Mouse (Mus musculus) cerebellum, postnatal 10 days (tissue): ENCODE results near the gene Ndufs8.
"Not testable (repeated sequence)": the region's sequence is repeated elsewhere in the genome, so short reads cannot be mapped to it uniquely, and the experiment has no call there.

Experiments used
- DNase-seq, 2 experiments: peaks; one replicate each; pipeline ENCODE4 v3.0.0; 2021; ENCODE audit warnings: mixed read lengths in 2 of 2

Ndufs8 gene

DNA sequence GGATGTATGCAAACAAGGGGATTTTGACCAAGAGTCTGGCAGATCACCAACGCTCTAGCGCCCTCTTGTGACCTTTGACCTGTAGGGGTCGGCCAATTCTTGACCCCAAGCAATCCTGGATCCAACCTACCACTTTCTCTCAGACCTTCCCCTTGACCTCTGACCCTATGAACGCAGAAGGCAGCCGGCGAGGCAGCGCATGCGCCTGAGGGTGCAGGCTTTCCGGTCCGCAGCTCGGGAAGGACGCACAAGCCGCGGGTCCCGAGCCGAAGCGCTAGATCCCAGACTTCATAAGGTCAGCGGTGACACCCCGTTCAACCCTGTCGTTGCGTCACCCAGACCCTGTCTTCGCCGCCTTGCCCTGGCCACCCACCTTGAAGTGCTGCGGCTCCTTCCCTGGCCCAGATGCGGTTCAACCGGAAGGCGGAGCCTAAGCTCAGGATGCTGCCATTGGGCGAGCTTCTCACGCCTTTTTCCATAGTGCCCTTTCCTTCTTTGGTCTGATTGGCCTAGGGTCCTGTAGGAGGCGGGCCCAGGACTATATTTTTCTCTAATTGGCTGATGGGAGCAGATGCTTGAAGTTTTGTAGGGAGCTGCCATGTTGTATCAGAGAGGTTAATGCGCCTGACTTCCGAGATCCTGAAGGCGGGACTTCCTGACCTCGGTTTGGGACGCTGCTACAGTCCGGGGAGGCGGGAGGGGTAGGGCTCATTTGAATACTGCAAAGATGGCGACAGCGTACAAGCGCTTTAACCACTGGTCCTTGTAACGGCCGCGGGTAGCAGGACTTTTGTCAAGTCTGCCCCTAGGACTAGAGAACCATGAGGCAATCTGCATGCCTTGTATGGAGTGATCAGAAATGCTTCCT lies at the start of gene Ndufs8:
TSS of gene Ndufs8 (minus strand) at position 438 of the 868 bp plus-strand sequence.
- peak; percentile 89 to 93 for DNase-seq

DNA sequence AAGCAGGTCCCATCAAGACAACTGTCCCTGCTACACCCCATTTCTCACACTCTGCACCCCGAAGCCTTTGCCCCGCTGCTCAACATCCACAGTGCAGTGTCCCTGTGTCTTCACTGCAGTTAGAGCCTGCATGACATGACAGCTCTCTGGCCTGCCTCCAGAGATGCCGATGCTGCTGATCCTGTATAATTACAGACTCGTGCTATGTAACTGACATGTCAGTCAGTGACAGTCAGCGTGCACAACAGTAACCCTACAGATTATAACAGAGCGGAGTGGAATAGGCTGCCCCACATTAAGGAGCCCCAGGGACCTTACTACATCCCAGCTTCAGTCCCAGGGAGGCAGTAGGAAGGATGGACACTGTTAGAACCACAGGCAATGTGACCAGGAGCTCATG lies 49.2 kb upstream of the Ndufs8 start:
- DNase-seq = not testable (repeated sequence)

DNA sequence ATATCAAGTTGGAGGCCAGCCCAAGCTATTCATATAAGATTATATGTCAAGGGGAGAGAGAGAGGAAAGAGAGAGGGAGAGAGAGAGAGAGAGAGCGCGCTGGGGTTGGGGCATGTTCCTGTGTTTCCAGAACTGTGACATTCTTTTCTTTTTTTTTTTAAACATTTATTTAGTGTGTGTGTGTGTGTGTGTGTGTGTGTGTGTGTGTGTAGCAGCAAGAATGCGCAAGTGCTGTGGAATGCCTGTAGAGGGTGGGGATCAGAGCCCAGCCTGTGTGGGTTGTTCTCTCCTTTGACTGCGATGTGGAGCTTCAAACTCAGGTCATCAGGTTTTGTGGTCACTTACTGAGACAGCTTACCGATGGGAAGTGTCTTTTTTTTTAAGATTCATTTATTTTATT lies 47.6 kb upstream of the Ndufs8 start:
- DNase-seq = no peak

- no peak for DNase-seq
Measured at GRCm38 (mm10) chr19:3959030-3959429, 46.5 kb upstream of the Ndufs8 start.

DNA sequence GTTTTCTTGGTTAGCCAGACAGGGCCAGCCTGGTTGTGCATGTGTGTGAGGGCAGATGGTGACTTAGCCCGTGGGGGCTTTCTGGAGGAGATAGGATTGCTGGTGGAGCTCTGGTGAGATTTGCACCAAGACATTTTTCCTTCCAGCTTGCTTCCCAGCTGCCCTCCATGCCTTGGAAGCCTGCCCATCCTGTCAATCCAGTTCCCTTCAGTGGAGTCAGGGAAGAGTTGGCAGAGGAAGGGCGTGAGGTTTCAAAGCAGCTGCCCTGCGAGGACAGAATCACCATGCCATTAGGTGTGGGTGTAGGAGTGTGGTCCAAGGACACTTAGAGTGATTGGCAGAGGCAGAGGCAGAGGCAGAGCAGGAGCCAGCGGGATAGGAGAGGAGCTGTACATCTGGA lies 45.9 kb upstream of the Ndufs8 start, which contains the start of gene Aldh3b3:
TSS of gene Aldh3b3 (plus strand) at position 176 of the 400 bp plus-strand sequence.
- peak; percentile 79 to 82 for DNase-seq

GRCm38 (mm10) chr19:3957296-3958036 lies 44.9 kb upstream of the Ndufs8 start:
- not testable (repeated sequence) for DNase-seq

DNA sequence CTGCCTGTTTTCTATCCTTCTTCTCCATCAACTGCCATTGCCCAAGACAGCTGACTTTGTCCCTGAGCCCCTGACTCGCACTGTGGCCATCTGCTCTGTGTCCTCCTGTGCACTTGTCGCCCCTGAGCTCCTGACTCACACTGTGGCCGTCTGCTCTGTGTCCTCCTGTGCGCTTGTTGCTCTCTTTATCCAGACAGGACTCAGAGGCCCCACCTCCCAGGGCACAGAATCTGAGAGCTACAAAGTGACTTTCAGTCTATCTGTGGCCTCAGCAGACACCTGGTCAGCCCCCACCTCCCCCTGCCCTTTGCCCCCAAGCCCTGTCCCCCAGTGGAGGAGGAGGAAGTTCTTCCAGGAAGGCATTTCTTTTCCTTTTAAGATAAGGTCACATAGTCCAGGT lies 43.2 kb upstream of the Ndufs8 start:
- DNase-seq = peak; percentile 50 to 66

DNA sequence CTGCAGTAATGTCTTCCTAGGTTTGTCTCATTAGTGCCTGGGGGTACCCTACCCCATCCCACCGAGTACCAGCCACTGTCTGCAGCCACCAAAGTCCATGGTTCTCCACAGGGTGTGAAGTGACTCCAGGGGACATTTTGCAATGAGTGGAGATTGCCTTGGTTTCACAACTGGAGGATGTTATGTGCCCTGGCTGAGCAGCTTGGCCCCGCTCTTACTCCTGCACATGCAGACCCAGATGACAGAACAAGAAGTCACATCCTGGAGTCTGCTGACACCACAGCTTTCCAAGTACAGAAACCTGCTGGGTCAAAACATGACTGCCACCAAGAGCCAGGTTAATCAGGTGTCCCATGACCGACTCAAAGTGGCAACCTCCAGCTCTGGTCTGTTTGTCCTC lies 42.5 kb upstream of the Ndufs8 start:
- DNase-seq = peak in 1 of 2 experiments; percentile 16

- no peak for DNase-seq
Measured at GRCm38 (mm10) chr19:3952099-3952498, 39.5 kb upstream of the Ndufs8 start.

DNA sequence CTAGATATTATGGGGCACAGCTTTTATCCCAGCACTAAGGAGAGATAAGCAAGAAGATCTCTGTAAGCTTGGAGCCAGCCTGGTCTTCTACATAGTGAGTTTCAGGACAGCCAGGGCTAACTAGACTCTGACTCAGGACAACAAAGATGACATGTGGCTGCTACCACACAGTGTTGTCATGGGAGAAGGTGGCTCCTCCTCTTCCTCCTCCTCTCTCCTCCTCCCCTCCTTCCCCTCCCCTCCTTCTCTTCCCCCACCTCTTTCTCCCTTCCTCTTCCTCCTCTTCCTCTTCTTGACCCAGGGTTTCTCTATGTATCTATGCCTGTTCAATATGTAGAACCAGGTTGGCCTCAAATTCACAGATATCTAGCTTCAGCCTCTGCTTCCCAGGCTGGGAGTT lies 38.9 kb upstream of the Ndufs8 start:
- DNase-seq = no peak

DNA sequence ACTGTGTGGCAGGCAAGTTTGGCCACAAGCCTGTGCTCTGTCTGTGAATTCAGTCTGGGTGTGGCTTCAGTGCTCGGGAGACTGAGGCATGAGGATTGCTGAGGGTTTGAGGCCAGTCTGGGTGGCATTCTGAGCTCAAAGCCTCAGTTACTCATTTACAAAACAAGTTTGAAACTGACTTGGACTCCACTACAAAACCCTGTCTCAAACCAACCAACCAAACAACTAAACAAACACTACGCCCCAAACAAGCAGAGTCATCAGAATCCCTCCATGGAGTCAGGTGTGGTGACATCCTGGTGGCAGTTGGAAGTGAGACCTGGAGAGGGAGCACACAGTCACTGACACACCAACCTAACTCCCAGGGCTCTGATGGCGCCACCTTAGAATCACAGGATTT lies 37.8 kb upstream of the Ndufs8 start:
- no peak for DNase-seq

DNA sequence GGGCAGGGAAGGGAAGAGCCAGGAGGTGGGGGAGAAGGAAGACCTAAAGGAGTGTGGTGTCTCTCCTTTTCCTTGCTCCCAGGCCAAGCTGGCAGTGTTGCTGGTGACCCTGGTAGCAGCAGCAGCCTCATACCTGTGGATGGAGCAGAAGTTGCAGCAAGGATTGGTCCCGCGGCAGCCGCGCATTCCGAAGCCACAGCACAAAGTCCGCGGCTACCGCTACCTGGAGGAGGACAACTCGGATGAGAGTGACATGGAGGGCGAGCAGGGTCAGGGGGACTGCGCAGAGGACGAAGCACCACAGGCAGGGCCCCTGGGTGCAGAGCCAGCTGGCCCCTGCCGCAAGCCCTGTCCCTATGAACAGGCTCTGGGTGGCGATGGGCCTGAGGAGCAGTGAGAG lies 36.0 kb upstream of the Ndufs8 start:
- DNase-seq = no peak

DNA sequence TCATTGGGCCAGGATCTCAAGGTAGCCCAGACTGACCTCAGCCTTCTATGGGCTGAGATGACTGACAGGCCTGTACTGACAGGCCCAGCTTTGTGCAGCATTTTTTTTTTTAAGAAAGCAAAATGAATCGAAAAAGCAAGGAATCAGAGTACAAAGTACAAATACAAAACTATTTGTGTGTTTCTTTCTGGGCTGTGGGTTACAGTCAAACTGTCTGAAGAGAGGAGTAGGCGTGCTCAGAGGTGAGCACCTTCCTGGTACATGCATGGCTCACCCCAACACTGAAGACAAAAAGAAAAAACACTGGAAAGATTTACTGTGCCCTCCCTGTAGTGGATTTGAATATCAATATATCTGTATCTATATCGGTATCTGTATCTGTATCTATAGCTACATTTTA lies 35.2 kb upstream of the Ndufs8 start:
- DNase-seq = no peak

DNA sequence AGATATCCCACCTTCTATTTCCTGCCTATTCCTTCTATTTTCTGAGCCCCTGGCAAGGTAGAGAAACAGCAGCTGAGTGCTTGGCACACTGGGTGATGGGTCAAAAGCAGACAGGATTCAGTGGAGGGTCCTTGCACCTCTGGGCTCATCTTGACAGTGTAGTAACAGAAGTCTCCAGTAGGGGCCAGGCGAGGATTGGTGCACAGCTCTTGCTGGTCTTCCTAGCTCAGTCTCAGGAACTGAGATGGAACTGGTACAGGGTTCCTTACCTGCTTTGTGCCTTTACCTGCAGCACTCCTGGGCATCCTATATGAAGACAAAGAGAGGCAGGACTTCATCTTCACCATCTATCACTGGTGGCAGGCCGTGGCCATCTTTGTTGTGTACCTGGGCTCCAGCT lies 34.1 kb upstream of the Ndufs8 start:
- peak; percentile 87 to 93 for DNase-seq

DNA sequence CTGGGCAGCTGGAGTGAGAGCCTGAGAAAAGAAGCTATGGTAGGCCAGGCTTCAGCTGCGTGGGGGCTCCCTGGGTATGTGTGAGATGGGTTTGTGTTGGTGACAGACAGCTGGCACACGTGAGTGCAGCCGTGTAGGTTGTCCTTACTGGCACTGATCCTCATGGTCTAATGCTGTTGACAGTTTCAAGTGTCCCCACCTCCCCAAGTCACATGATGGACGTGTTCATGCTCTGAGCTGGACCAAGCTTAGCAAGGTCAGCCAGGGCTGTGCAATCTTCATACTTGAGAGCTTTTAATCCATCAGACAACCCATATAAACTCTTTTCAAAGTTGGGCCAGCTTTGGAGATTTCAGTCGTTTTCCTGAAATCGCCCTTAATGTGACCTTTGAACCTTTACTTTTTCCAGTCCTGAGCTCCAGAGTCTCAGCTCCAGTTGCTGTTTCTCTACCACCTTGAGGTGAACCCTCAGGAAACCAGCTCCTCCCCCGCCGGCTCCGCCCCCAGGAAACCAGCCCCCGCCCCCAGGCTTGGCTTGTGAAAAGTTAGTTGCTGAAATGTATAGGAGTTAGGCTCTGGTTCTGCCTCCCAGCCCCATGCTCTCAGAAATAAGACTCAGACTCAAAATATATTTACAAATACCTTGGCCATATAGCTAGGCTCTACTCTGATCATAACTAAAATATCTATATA lies 33.4 kb upstream of the Ndufs8 start:
- no peak for DNase-seq

DNA sequence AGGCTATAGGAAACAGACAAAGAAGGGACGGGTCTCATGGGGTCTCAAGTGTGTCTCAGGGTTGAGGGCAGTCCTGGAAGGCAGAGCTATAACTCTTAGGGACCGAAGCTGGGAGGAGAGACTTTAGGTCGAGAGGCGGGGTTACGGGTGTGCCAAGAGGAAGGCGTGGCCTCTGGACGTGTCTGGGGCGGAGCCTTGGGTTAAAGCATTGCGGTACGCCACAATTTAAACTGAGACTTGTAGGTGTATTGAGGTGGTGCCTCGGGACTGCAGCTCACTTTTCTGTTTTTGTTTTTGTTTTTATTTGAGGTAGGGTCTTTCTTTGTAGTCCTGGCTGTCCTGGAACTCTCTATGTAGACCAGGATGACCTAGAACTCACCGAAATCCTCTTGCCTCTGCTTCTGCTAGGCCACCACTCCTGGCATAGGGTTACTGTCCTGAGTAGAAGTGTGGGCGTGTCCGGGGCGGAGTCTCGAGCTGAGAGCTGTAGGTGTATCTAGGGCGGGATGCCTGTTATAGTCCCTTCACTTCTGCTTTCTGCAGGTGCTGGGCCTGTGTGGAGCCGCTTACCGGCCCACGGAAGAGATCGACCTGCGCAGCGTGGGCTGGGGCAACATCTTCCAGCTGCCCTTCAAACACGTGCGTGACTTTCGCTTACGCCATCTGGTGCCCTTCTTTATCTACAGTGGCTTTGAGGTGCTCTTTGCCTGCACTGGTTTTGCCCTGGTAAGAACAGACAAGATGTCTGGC lies 30.6 kb upstream of the Ndufs8 start:
- DNase-seq = no peak

DNA sequence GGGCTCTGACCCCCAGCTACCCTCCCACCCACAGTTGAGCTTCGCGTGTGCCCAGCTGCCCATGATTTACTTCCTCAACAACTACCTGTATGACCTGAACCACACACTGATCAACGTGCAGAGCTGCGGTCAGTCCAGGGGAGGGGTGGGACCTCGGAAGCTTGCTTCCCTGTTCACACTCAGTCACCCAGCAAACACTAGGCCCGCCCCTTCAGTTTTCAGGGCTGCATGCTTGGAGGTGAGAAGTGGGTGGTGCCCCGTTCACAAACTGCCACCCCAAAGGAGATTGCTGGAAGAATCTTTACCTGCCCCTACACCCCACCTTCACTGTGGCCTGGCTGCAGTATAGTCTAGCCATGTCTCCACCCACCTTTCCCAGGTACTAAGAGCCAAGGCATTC lies 29.7 kb upstream of the Ndufs8 start:
- no peak for DNase-seq

- DNase-seq = peak; percentile 67 to 68
Measured at GRCm38 (mm10) chr19:3935896-3936850, 23.6 kb upstream of the Ndufs8 start.

- DNase-seq = peak; percentile 42 to 50
Measured at GRCm38 (mm10) chr19:3935032-3935895, 22.7 kb upstream of the Ndufs8 start, which contains the start of gene Unc93b1. TSS of gene Unc93b1 (plus strand) at chr19:3935186.

GRCm38 (mm10) chr19:3931716-3932115 lies 19.1 kb upstream of the Ndufs8 start:
- DNase-seq = no peak
